Mouse (Mus musculus) limb, embryonic 10.5 days (tissue): ENCODE data around the gene Pik3ca. TPM values are rescaled to one million over a fixed set of nuclear protein-coding genes. Genes with fewer than 3 reads are reported as not detected.
A peak's percentile ranks its signal among the peaks of the same experiment; 100 is the strongest.

Source experiments
- DNase-seq: peaks from one replicate; pipeline ENCODE4 v3.0.0-alpha.2; 2017; ENCODE audit warnings: low spot score
- H3K27ac ChIP-seq: fragments of 300-500 bp; sonication (generic); 2 replicates; pipeline ENCODE4 v1.5.1; 2016; ENCODE audit warnings: mild to moderate bottlenecking
- H3K27me3 ChIP-seq: fragments of 300-500 bp; sonication (generic); 2 replicates; pipeline ENCODE4 v1.6.1; 2016; ENCODE audit warnings: low read depth, mild to moderate bottlenecking; ENCODE audit not compliant: poor library complexity, severe bottlenecking
- H3K36me3 ChIP-seq: fragments of 300-500 bp; sonication (generic); 2 replicates; pipeline ENCODE4 v1.6.1; 2016; ENCODE audit warnings: mild to moderate bottlenecking, moderate library complexity
- H3K4me1 ChIP-seq: fragments of 300-500 bp; sonication (generic); 2 replicates; pipeline ENCODE4 v1.6.1; 2016
- H3K4me3 ChIP-seq: fragments of 300-500 bp; sonication (generic); 2 replicates; pipeline ENCODE4 v1.5.1; 2016; ENCODE audit warnings: mild to moderate bottlenecking, moderate library complexity
- H3K9me3 ChIP-seq: fragments of 300-500 bp; sonication (generic); replicated peaks from 2 replicates; pipeline ENCODE4 v1.6.1; 2016; ENCODE audit warnings: mild to moderate bottlenecking
- WGBS: fragments of 180-500 bp; shearing (Covaris S2); methylation state at CpG from one replicate; pipeline ENCODE4 v1.1.7; 2016; 5-methylcytosine and 5-hydroxymethylcytosine counted together
- polyA plus RNA-seq: library from polyadenylated mRNA; unstranded; fragments of >200 nt; fragmentation: Nextera tagmentation; extraction: Ambion mirVana; gene quantifications from 2 replicates; pipeline ENCODE4 v1.2.1, GENCODE M21; 2016

Gene Pik3ca
- polyA plus RNA-seq = 8.3 and 8.6 TPM in 2 replicates

- no peaks in the 10 kb centered on the region for H3K9me3 ChIP-seq
- WGBS = under 1% methylated on average over 65 of the region's 65 CpGs
- H3K4me1 ChIP-seq = peaks cover 39% of the 10 kb centered on the region
- peak within 1 kb of the TSS; percentile 89 for H3K4me3 ChIP-seq
- H3K27ac ChIP-seq = peak within 1 kb of the TSS; percentile 98
- peak; percentile 77 for DNase-seq
- no peaks in the 10 kb centered on the region for H3K27me3 ChIP-seq
- H3K36me3 ChIP-seq = no peaks in the 10 kb centered on the region
These were observed at the start of gene Pik3ca for GRCm38 (mm10) chr3:32397461-32398174. TSS of gene Pik3ca (plus strand) at chr3:32397671.

GRCm38 (mm10) chr3:32347881-32348280, 49.6 kb upstream of the Pik3ca start:
- Histone ChIP-seq H3K27ac (no peak overlapping the region), H3K4me1 (no peaks in the 10 kb centered on the region), H3K4me3 (no peak overlapping the region), H3K27me3 (no peaks in the 10 kb centered on the region), H3K36me3 (peaks cover 9% of the 10 kb centered on the region), H3K9me3 (no peaks in the 10 kb centered on the region)
- no peak for DNase-seq
- WGBS = 96% methylated on average over 6 of the region's 6 CpGs

- WGBS = 69% methylated on average over 6 of the region's 6 CpGs
- Histone ChIP-seq H3K27ac (no peak overlapping the region), H3K36me3 (no peaks in the 10 kb centered on the region), H3K27me3 (peaks cover 1% of the 10 kb centered on the region; the same call in 1 of the 2 replicates), H3K4me1 (peaks cover 17% of the 10 kb centered on the region), H3K4me3 (no peak overlapping the region), H3K9me3 (no peaks in the 10 kb centered on the region)
- DNase-seq = no peak
These were observed 36.2 kb upstream of the Pik3ca start for GRCm38 (mm10) chr3:32361221-32361620.

- Histone ChIP-seq H3K4me1 (peaks cover 23% of the 10 kb centered on the region), H3K27me3 (peaks cover 9% of the 10 kb centered on the region), H3K9me3 (no peaks in the 10 kb centered on the region), H3K36me3 (no peaks in the 10 kb centered on the region), H3K27ac (no peak overlapping the region), H3K4me3 (peak overlapping the region; percentile 80)
- 61% methylated on average over 4 of the region's 4 CpGs for WGBS
- no peak for DNase-seq
These were observed 33.3 kb upstream of the Pik3ca start for GRCm38 (mm10) chr3:32364195-32364594.

- H3K4me3 ChIP-seq = peak overlapping the region; percentile 80
- H3K27ac ChIP-seq = peak overlapping the region; percentile 88
- no peaks in the 10 kb centered on the region for H3K9me3 ChIP-seq
- WGBS = 1% methylated on average over 54 of the region's 54 CpGs
- peak; percentile 77 for DNase-seq
- no peaks in the 10 kb centered on the region for H3K36me3 ChIP-seq
- H3K27me3 ChIP-seq = peaks cover 9% of the 10 kb centered on the region
- H3K4me1 ChIP-seq = peaks cover 23% of the 10 kb centered on the region
These were observed 32.5 kb upstream of the Pik3ca start for GRCm38 (mm10) chr3:32364841-32365545.

GRCm38 (mm10) chr3:32365546-32366245, 31.8 kb upstream of the Pik3ca start, which contains the start of gene Zmat3:
TSS of gene Zmat3 (minus strand) at chr3:32366014.
- H3K27ac ChIP-seq = peak within 1 kb of the TSS; percentile 88
- no peaks in the 10 kb centered on the region for H3K9me3 ChIP-seq
- 4% methylated on average over 39 of the region's 48 CpGs for WGBS
- peaks cover 22% of the 10 kb centered on the region for H3K4me1 ChIP-seq
- H3K4me3 ChIP-seq = peak within 1 kb of the TSS; percentile 80
- no peaks in the 10 kb centered on the region for H3K36me3 ChIP-seq
- H3K27me3 ChIP-seq = peaks cover 9% of the 10 kb centered on the region
- peak; percentile 87 for DNase-seq

GRCm38 (mm10) chr3:32366246-32366734, 31.2 kb upstream of the Pik3ca start:
- peak; percentile 36 for DNase-seq
- Histone ChIP-seq H3K36me3 (no peaks in the 10 kb centered on the region), H3K4me3 (peak overlapping the region; percentile 80), H3K4me1 (peaks cover 17% of the 10 kb centered on the region), H3K9me3 (no peaks in the 10 kb centered on the region), H3K27me3 (peaks cover 9% of the 10 kb centered on the region), H3K27ac (no peak overlapping the region)
- WGBS = 72% methylated on average over 17 of the region's 17 CpGs

GRCm38 (mm10) chr3:32367516-32367915, 30.0 kb upstream of the Pik3ca start:
- Histone ChIP-seq H3K27me3 (peaks cover 9% of the 10 kb centered on the region), H3K9me3 (no peaks in the 10 kb centered on the region), H3K4me1 (peaks cover 16% of the 10 kb centered on the region), H3K4me3 (no peak overlapping the region), H3K27ac (no peak overlapping the region), H3K36me3 (no peaks in the 10 kb centered on the region)
- WGBS = 83% methylated on average over 1 of the region's 1 CpGs
- no peak for DNase-seq

- no peaks in the 10 kb centered on the region for H3K36me3 ChIP-seq
- H3K4me1 ChIP-seq = peaks cover 6% of the 10 kb centered on the region; the same call in 1 of the 2 replicates
- H3K4me3 ChIP-seq = no peak overlapping the region
- H3K27me3 ChIP-seq = peaks cover under 1% of the 10 kb centered on the region; the same call in 1 of the 2 replicates
- H3K9me3 ChIP-seq = no peaks in the 10 kb centered on the region
- no peak for DNase-seq
- 82% methylated on average over 7 of the region's 7 CpGs for WGBS
- no peak overlapping the region for H3K27ac ChIP-seq
These were observed 25.5 kb upstream of the Pik3ca start for GRCm38 (mm10) chr3:32371957-32372356.

- Histone ChIP-seq H3K4me3 (no peak overlapping the region), H3K9me3 (no peaks in the 10 kb centered on the region), H3K27me3 (no peaks in the 10 kb centered on the region), H3K4me1 (peaks cover 5% of the 10 kb centered on the region; the same call in 1 of the 2 replicates), H3K27ac (no peak overlapping the region), H3K36me3 (no peaks in the 10 kb centered on the region)
- DNase-seq = no peak
- WGBS = 85% methylated on average over 8 of the region's 8 CpGs
These were observed 25.0 kb upstream of the Pik3ca start for GRCm38 (mm10) chr3:32372470-32372869.

GRCm38 (mm10) chr3:32373236-32373635, 24.2 kb upstream of the Pik3ca start:
- Histone ChIP-seq H3K4me3 (no peak overlapping the region), H3K27me3 (no peaks in the 10 kb centered on the region), H3K9me3 (no peaks in the 10 kb centered on the region), H3K27ac (no peak overlapping the region), H3K36me3 (no peaks in the 10 kb centered on the region), H3K4me1 (no peaks in the 10 kb centered on the region)
- 82% methylated on average over 6 of the region's 6 CpGs for WGBS
- no peak for DNase-seq

GRCm38 (mm10) chr3:32379891-32380290, 17.6 kb upstream of the Pik3ca start:
- no peak overlapping the region for H3K4me3 ChIP-seq
- no peak for DNase-seq
- 37% methylated on average over 2 of the region's 2 CpGs for WGBS

More at GRCm38 (mm10) chr3:32379891-32380290, 17.6 kb upstream of the Pik3ca start:
- no peaks in the 10 kb centered on the region for H3K9me3 ChIP-seq
- H3K27me3 ChIP-seq = no peaks in the 10 kb centered on the region
- no peaks in the 10 kb centered on the region for H3K4me1 ChIP-seq
- H3K36me3 ChIP-seq = no peaks in the 10 kb centered on the region
- no peak overlapping the region for H3K27ac ChIP-seq
